In the genomic region with DNA sequence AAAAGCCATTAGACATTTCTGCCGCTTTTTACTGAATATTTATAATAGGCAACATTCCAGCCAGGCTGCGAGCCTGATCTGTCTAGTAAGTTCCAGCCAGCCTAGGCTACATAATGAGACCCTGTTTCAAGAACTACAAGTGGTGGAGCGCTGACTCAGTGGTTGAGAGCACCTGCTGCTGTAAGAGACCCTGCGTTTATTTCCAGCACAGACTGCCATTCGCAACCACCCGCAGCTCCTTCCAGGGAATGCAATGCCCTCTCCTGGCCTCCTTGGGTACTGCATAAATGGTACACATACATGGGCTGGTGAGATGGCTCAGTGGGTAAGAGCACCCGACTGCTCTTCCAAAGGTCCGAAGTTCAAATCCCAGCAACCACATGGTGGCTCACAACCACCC, we compare ENCODE assay signal across 11 mouse cellular contexts. TPM values are rescaled to one million over a fixed set of nuclear protein-coding genes. Genes with fewer than 3 reads are reported as not detected.
DNase-seq lines count a peak whose midpoint lies in the region; ATAC-seq and TF ChIP-seq lines count a peak whose summit lies in the region.
"Had no signal": no experiment of that assay in that cellular context is flagged by ENCODE, and none has a peak within 500 bp of the region (broad histone marks: within the 10 kb centered on the region; RNA-seq: fewer than 3 reads in every experiment).

No protein-coding gene starts in this region.

- H3K4me1 ChIP-seq in forebrain, postnatal 0 days (ENCODE audit: insufficient read depth): no peaks in the 10 kb centered on the region
- peaks cover 6% of the 10 kb centered on the region; the same call in 1 of the 2 replicates for H3K4me1 ChIP-seq in forebrain, embryonic 15.5 days
- H3K4me1 ChIP-seq in lung, postnatal 0 days (ENCODE audit: insufficient read depth, low read depth, low read length): peaks cover 13% of the 10 kb centered on the region; the same call in 1 of the 2 replicates

- H3K27me3 ChIP-seq in forebrain, postnatal 0 days (ENCODE audit: insufficient read depth, low read length): no peaks in the 10 kb centered on the region
- no peaks in the 10 kb centered on the region for H3K27me3 ChIP-seq in forebrain, embryonic 15.5 days
- no peaks in the 10 kb centered on the region for H3K27me3 ChIP-seq in lung, postnatal 0 days (replicated peaks; ENCODE audit: insufficient read depth, low read length)
- H3K27me3 ChIP-seq in myocyte (ENCODE audit: control insufficient read depth, insufficient read depth, insufficient read length): no peaks in the 10 kb centered on the region
- H3K27me3 ChIP-seq: embryonic facial prominence, embryonic 13.5 days; Patski had no signal

- no peak for TF ChIP-seq POLR2A in myocyte (IDR thresholded peaks at IDR 0.05; ENCODE audit: insufficient read length, low read depth)

- H3K36me3 ChIP-seq in forebrain, postnatal 0 days (ENCODE audit: insufficient read depth): 0 out of 2 replicates have a peak, but pooled peaks cover 5% of the 10 kb centered on the region
- H3K36me3 ChIP-seq in forebrain, embryonic 15.5 days: no peaks in the 10 kb centered on the region
- no peaks in the 10 kb centered on the region for H3K36me3 ChIP-seq in lung, postnatal 0 days (ENCODE audit: insufficient read depth, low read length)
- H3K36me3 ChIP-seq in myocyte (ENCODE audit: control insufficient read depth, insufficient read depth): peaks cover 25% of the 10 kb centered on the region

- H3K4me3 ChIP-seq in forebrain, postnatal 0 days (ENCODE audit: low read depth, low read length): no peak overlapping the region
- no peak overlapping the region for H3K4me3 ChIP-seq in forebrain, embryonic 15.5 days
- H3K4me3 ChIP-seq in lung, postnatal 0 days (ENCODE audit: low read depth, low read length): no peak overlapping the region
- no peak overlapping the region for H3K4me3 ChIP-seq in myocyte
- H3K4me3 ChIP-seq: embryonic facial prominence, embryonic 13.5 days had no signal

- H3K9ac ChIP-seq in forebrain, postnatal 0 days: no peak overlapping the region
- no peak overlapping the region for H3K9ac ChIP-seq in forebrain, embryonic 15.5 days (replicated peaks)
- H3K9ac ChIP-seq in lung, postnatal 0 days (replicated peaks; ENCODE audit: low read depth): no peak overlapping the region
- H3K9ac ChIP-seq: embryonic facial prominence, embryonic 13.5 days; hindbrain, embryonic 14.5 days had no signal

- no peak overlapping the region for H3ac ChIP-seq in myocyte (ENCODE audit: control insufficient read depth, insufficient read length)

- no peak overlapping the region for H3K27ac ChIP-seq in forebrain, postnatal 0 days (ENCODE audit: low read depth, low read length)
- H3K27ac ChIP-seq in forebrain, embryonic 15.5 days (replicated peaks): no peak overlapping the region
- H3K27ac ChIP-seq in lung, postnatal 0 days (ENCODE audit: low read length): no peak overlapping the region
- H3K27ac ChIP-seq: embryonic facial prominence, embryonic 13.5 days; hindbrain, embryonic 14.5 days had no signal

- DNase-seq in forebrain, postnatal 0 days: peak; percentile 61
- no peak for DNase-seq in lung, postnatal 0 days (ENCODE audit: low spot score)
- DNase-seq in lung, postnatal 14 days: no peak
- DNase-seq in WW6 (ENCODE audit: low read depth, low spot score): peak; percentile 77
- no peak for DNase-seq in left cerebral cortex, adult 8-10 months (ENCODE audit: low spot score in 2 of 2)
- no peak for DNase-seq in urinary bladder, adult 2 months (ENCODE audit: low spot score)

- WGBS in forebrain, postnatal 0 days: 67% methylated on average over 8 of the region's 8 CpGs
- WGBS in forebrain, embryonic 15.5 days: 85% methylated on average over 8 of the region's 8 CpGs
- 72% methylated on average over 8 of the region's 8 CpGs for WGBS in lung, postnatal 0 days

- peaks cover 83% of the 10 kb centered on the region for H3K79me2 ChIP-seq in myocyte (ENCODE audit: control insufficient read depth, insufficient read depth)

- no peak for TF ChIP-seq EP300 in lung, postnatal 0 days (IDR thresholded peaks at IDR 0.05)

- no peaks in the 10 kb centered on the region for H3K9me3 ChIP-seq in forebrain, postnatal 0 days (ENCODE audit: low read length)
- no peaks in the 10 kb centered on the region for H3K9me3 ChIP-seq in forebrain, embryonic 15.5 days
- H3K9me3 ChIP-seq in lung, postnatal 0 days (ENCODE audit: low read length): no peaks in the 10 kb centered on the region
- H3K9me3 ChIP-seq: embryonic facial prominence, embryonic 13.5 days had no signal

- TF ChIP-seq CTCF in forebrain, postnatal 0 days (IDR thresholded peaks at IDR 0.05; ENCODE audit: low read depth): peak; percentile 58
- peak; percentile 65 for TF ChIP-seq CTCF in lung, postnatal 0 days (IDR thresholded peaks at IDR 0.05)

- H3K4me2 ChIP-seq in forebrain, postnatal 0 days (ENCODE audit: low read depth): no peak overlapping the region
- H3K4me2 ChIP-seq in forebrain, embryonic 15.5 days (replicated peaks): no peak overlapping the region
- H3K4me2 ChIP-seq in lung, postnatal 0 days (replicated peaks; ENCODE audit: low read depth, low read length): no peak overlapping the region
- H3K4me2 ChIP-seq in myocyte (ENCODE audit: low read depth): no peak overlapping the region
- H3K4me2 ChIP-seq: embryonic facial prominence, embryonic 13.5 days; hindbrain, embryonic 14.5 days had no signal

- peak; percentile 69 for ATAC-seq in forebrain, postnatal 0 days
- no peak for ATAC-seq in forebrain, embryonic 15.5 days (replicated peaks)
- ATAC-seq in lung, postnatal 0 days: no peak
- ATAC-seq: Patski had no signal

TF ChIP-seq in myocyte, 11 proteins besides CTCF, POLR2A, EP300 and RAD21:
- peak in 2 of 3 experiments; percentile 23 to 34 for TF ChIP-seq MYOD1 (IDR thresholded peaks at IDR 0.05; ENCODE audit: control insufficient read depth in 1 of 3, insufficient read length in 2 of 3, low read depth in 2 of 3)
- TF ChIP-seq TCF12 (IDR thresholded peaks at IDR 0.05; ENCODE audit: insufficient read depth, poor library complexity, severe bottlenecking): no peak
- no peak for TF ChIP-seq CEBPB (IDR thresholded peaks at IDR 0.05; ENCODE audit: insufficient read depth, poor library complexity, severe bottlenecking)
- TF ChIP-seq MYOG (IDR thresholded peaks at IDR 0.05; ENCODE audit: control insufficient read depth in 1 of 3, insufficient read depth in 1 of 3, insufficient read length in 2 of 3, low read depth in 2 of 3): no peak

RNA-seq across cellular contexts. Expression of a gene that starts 18.8 kb away (rescaled TPM):
- total RNA-seq in forebrain, postnatal 0 days (2014; rRNA removed): 63.2 and 64.1 TPM in 2 replicates
- polyA plus RNA-seq in forebrain, postnatal 0 days (2015; fragmentation: Nextera tagmentation; extraction: Ambion mirVana): 35.0 and 36.7 TPM in 2 replicates
- polyA plus RNA-seq in forebrain, embryonic 15.5 days (2015; fragmentation: Nextera tagmentation; extraction: Ambion mirVana): 41.0 and 43.9 TPM in 2 replicates
- polyA plus RNA-seq in lung, postnatal 0 days (2015; fragmentation: Nextera tagmentation; extraction: Ambion mirVana): 50.5 and 52.1 TPM in 2 replicates
- polyA plus RNA-seq in myocyte (2012; fragmentation: generic; extraction: Trizol): 77.1 TPM
- total RNA-seq in left cerebral cortex, adult 8-10 months (2022): 100 to 1,000 TPM; 124 to 149 (median 129) TPM
- polyA plus RNA-seq in urinary bladder, adult 2 months (2012; rRNA removed): 53.5 and 57.6 TPM in 2 replicates

RNA-seq across cellular contexts. Expression of a gene that starts 18.9 kb away (rescaled TPM):
- 136 and 148 TPM in 2 replicates for total RNA-seq in forebrain, postnatal 0 days (2014; rRNA removed)
- 173 and 191 TPM in 2 replicates for polyA plus RNA-seq in forebrain, postnatal 0 days (2015; fragmentation: Nextera tagmentation; extraction: Ambion mirVana)
- polyA plus RNA-seq in forebrain, embryonic 15.5 days (2015; fragmentation: Nextera tagmentation; extraction: Ambion mirVana): 152 and 168 TPM in 2 replicates
- 43.5 and 51.1 TPM in 2 replicates for polyA plus RNA-seq in lung, postnatal 0 days (2015; fragmentation: Nextera tagmentation; extraction: Ambion mirVana)
- 199 TPM for polyA plus RNA-seq in myocyte (2012; fragmentation: generic; extraction: Trizol)
- total RNA-seq in left cerebral cortex, adult 8-10 months (2022): 10 to 100 TPM; 36.7 to 45.3 (median 40.8) TPM
- polyA plus RNA-seq in urinary bladder, adult 2 months (2012; rRNA removed): 42.8 and 43.1 TPM in 2 replicates

Comparison
In these comparisons a context has a peak if more than half of its experiments do, and no peak if none do; other contexts are left out.
1. DNase-seq: peak in forebrain, postnatal 0 days (single experiment) and WW6 (single experiment); none in lung, postnatal 0 days (single experiment), lung, postnatal 14 days (single experiment), left cerebral cortex, adult 8-10 months (0 of 2) and urinary bladder, adult 2 months (single experiment).